Mouse (Mus musculus): ENCODE measurements around the gene Tspan33. TPM values are rescaled to one million over a fixed set of nuclear protein-coding genes. Genes with fewer than 3 reads are reported as not detected.

Tspan33 gene
- polyA plus RNA-seq (2012; fragmentation: generic; extraction: Trizol): 1.2 TPM
- long read RNA-seq, experiment 1: 0 reads
- long read RNA-seq, experiment 2: 0 reads

GRCm38 (mm10) chr6:29693953-29694352 lies at the start of gene Tspan33:
Tspan33 (plus strand) TSS chr6:29694222.
- Histone ChIP-seq H3K36me3 (ENCODE audit: control insufficient read depth, insufficient read depth) (no peaks in the 10 kb centered on the region), H3K27me3 (ENCODE audit: control insufficient read depth, insufficient read depth, insufficient read length) (peaks cover 11% of the 10 kb centered on the region), H3K79me3 (ENCODE audit: low read depth) (no peaks in the 10 kb centered on the region), H3K4me3 (ENCODE audit: insufficient read depth, poor library complexity, severe bottlenecking) (peak within 1 kb of the TSS; percentile 21), H3ac (ENCODE audit: control insufficient read depth, insufficient read length, low read depth) (peak within 1 kb of the TSS; percentile 86), H3K79me2 (ENCODE audit: control insufficient read depth, insufficient read depth) (no peaks in the 10 kb centered on the region)
- TF ChIP-seq MYOD1 (IDR thresholded peaks at IDR 0.05; ENCODE audit: control insufficient read depth, insufficient read length, low read depth) (peak; percentile 65), USF1 (IDR thresholded peaks at IDR 0.05; ENCODE audit: low read depth) (no peak), FOSL1 (IDR thresholded peaks at IDR 0.05; ENCODE audit: insufficient read depth, low read length, poor library complexity, severe bottlenecking) (no peak), CEBPB (IDR thresholded peaks at IDR 0.05; ENCODE audit: low read depth) (no peak), CTCF (IDR thresholded peaks at IDR 0.05; ENCODE audit: control insufficient read depth, insufficient read depth, insufficient read length) (no peak)

- no peaks in the 10 kb centered on the region for H3K36me3 ChIP-seq (ENCODE audit: control insufficient read depth, insufficient read depth)
- peaks cover 15% of the 10 kb centered on the region for H3K27me3 ChIP-seq (ENCODE audit: control insufficient read depth, insufficient read depth, insufficient read length)
- no peak for TF ChIP-seq MYOG (IDR thresholded peaks at IDR 0.05; ENCODE audit: control insufficient read depth, extremely low read depth, insufficient read length)
- peak; percentile 52 for TF ChIP-seq CTCF (IDR thresholded peaks at IDR 0.05; ENCODE audit: control insufficient read depth, insufficient read depth, insufficient read length)
- TF ChIP-seq MAX (IDR thresholded peaks at IDR 0.05): peak; percentile 63
- TF ChIP-seq CEBPB (IDR thresholded peaks at IDR 0.05; ENCODE audit: low read depth): no peak
- TF ChIP-seq FOSL1 (IDR thresholded peaks at IDR 0.05; ENCODE audit: insufficient read depth, low read length, poor library complexity, severe bottlenecking): no peak
- H3K79me3 ChIP-seq (ENCODE audit: low read depth): no peaks in the 10 kb centered on the region
- no peak overlapping the region for H3ac ChIP-seq (ENCODE audit: control insufficient read depth, insufficient read length, low read depth)
- H3K4me3 ChIP-seq (ENCODE audit: insufficient read depth, poor library complexity, severe bottlenecking): no peak overlapping the region
- H3K79me2 ChIP-seq (ENCODE audit: control insufficient read depth, insufficient read depth): no peaks in the 10 kb centered on the region
Observed at GRCm38 (mm10) chr6:29649494-29650169, 44.4 kb upstream of the Tspan33 start.

GRCm38 (mm10) chr6:29650170-29650549 lies 43.9 kb upstream of the Tspan33 start:
- H3K79me2 ChIP-seq (ENCODE audit: control insufficient read depth, insufficient read depth): no peaks in the 10 kb centered on the region
- H3K27me3 ChIP-seq (ENCODE audit: control insufficient read depth, insufficient read depth, insufficient read length): peaks cover 15% of the 10 kb centered on the region
- H3K79me3 ChIP-seq (ENCODE audit: low read depth): no peaks in the 10 kb centered on the region
- H3ac ChIP-seq (ENCODE audit: control insufficient read depth, insufficient read length, low read depth): no peak overlapping the region
- no peaks in the 10 kb centered on the region for H3K36me3 ChIP-seq (ENCODE audit: control insufficient read depth, insufficient read depth)
- TF ChIP-seq CEBPB (IDR thresholded peaks at IDR 0.05; ENCODE audit: low read depth) (no peak), FOSL1 (IDR thresholded peaks at IDR 0.05; ENCODE audit: insufficient read depth, low read length, poor library complexity, severe bottlenecking) (no peak), USF1 (IDR thresholded peaks at IDR 0.05; ENCODE audit: low read depth) (no peak), MAX (IDR thresholded peaks at IDR 0.05) (no peak), CTCF (IDR thresholded peaks at IDR 0.05; ENCODE audit: control insufficient read depth, insufficient read depth, insufficient read length) (no peak), MYOD1 (IDR thresholded peaks at IDR 0.05; ENCODE audit: control insufficient read depth, insufficient read length, low read depth) (no peak), MYOG (IDR thresholded peaks at IDR 0.05; ENCODE audit: control insufficient read depth, extremely low read depth, insufficient read length) (no peak)
- no peak overlapping the region for H3K4me3 ChIP-seq (ENCODE audit: insufficient read depth, poor library complexity, severe bottlenecking)

GRCm38 (mm10) chr6:29653271-29653670 lies 40.8 kb upstream of the Tspan33 start:
- no peaks in the 10 kb centered on the region for H3K79me3 ChIP-seq (ENCODE audit: low read depth)
- no peak for TF ChIP-seq MYOD1 (IDR thresholded peaks at IDR 0.05; ENCODE audit: control insufficient read depth, insufficient read length, low read depth)
- TF ChIP-seq CTCF (IDR thresholded peaks at IDR 0.05; ENCODE audit: control insufficient read depth, insufficient read depth, insufficient read length): no peak
- no peak for TF ChIP-seq FOSL1 (IDR thresholded peaks at IDR 0.05; ENCODE audit: insufficient read depth, low read length, poor library complexity, severe bottlenecking)
- no peak for TF ChIP-seq MAX (IDR thresholded peaks at IDR 0.05)
- TF ChIP-seq USF1 (IDR thresholded peaks at IDR 0.05; ENCODE audit: low read depth): no peak
- no peak for TF ChIP-seq MYOG (IDR thresholded peaks at IDR 0.05; ENCODE audit: control insufficient read depth, extremely low read depth, insufficient read length)
- TF ChIP-seq CEBPB (IDR thresholded peaks at IDR 0.05; ENCODE audit: low read depth): no peak
- no peaks in the 10 kb centered on the region for H3K36me3 ChIP-seq (ENCODE audit: control insufficient read depth, insufficient read depth)
- no peak overlapping the region for H3K4me3 ChIP-seq (ENCODE audit: insufficient read depth, poor library complexity, severe bottlenecking)
- H3K27me3 ChIP-seq (ENCODE audit: control insufficient read depth, insufficient read depth, insufficient read length): peaks cover 19% of the 10 kb centered on the region
- H3ac ChIP-seq (ENCODE audit: control insufficient read depth, insufficient read length, low read depth): no peak overlapping the region
- no peaks in the 10 kb centered on the region for H3K79me2 ChIP-seq (ENCODE audit: control insufficient read depth, insufficient read depth)

GRCm38 (mm10) chr6:29658626-29659475 lies 35.2 kb upstream of the Tspan33 start:
- H3K79me3 ChIP-seq (ENCODE audit: low read depth): no peaks in the 10 kb centered on the region
- H3ac ChIP-seq (ENCODE audit: control insufficient read depth, insufficient read length, low read depth): no peak overlapping the region
- peaks cover 7% of the 10 kb centered on the region for H3K27me3 ChIP-seq (ENCODE audit: control insufficient read depth, insufficient read depth, insufficient read length)
- no peaks in the 10 kb centered on the region for H3K79me2 ChIP-seq (ENCODE audit: control insufficient read depth, insufficient read depth)
- no peak overlapping the region for H3K4me3 ChIP-seq (ENCODE audit: insufficient read depth, poor library complexity, severe bottlenecking)
- TF ChIP-seq MYOG (IDR thresholded peaks at IDR 0.05; ENCODE audit: control insufficient read depth, extremely low read depth, insufficient read length) (no peak), CTCF (IDR thresholded peaks at IDR 0.05; ENCODE audit: control insufficient read depth, insufficient read depth, insufficient read length) (no peak), MAX (IDR thresholded peaks at IDR 0.05) (no peak), MYOD1 (IDR thresholded peaks at IDR 0.05; ENCODE audit: control insufficient read depth, insufficient read length, low read depth) (no peak), USF1 (IDR thresholded peaks at IDR 0.05; ENCODE audit: low read depth) (no peak), CEBPB (IDR thresholded peaks at IDR 0.05; ENCODE audit: low read depth) (no peak), FOSL1 (IDR thresholded peaks at IDR 0.05; ENCODE audit: insufficient read depth, low read length, poor library complexity, severe bottlenecking) (no peak)
- H3K36me3 ChIP-seq (ENCODE audit: control insufficient read depth, insufficient read depth): no peaks in the 10 kb centered on the region
